Mouse (Mus musculus): ENCODE data around the gene Polr3f. TPM values are rescaled to one million over a fixed set of nuclear protein-coding genes. Genes with fewer than 3 reads are reported as not detected.

Gene Polr3f
- 1 to 10 TPM; 8.8 to 9.4 TPM for total RNA-seq (2021)
- long read RNA-seq, experiment 1, partial matches to known transcripts, result 0 of 2 reads
- long read RNA-seq, experiment 1, other reads (novel, unspliced or antisense), result 2 of 2 reads
- long read RNA-seq, experiment 2, full-length matches to known transcripts, result 2 of 2 reads
- long read RNA-seq, experiment 2, partial matches to known transcripts, result 0 of 2 reads
- long read RNA-seq, experiment 2, other reads (novel, unspliced or antisense), result 0 of 2 reads

DNA sequence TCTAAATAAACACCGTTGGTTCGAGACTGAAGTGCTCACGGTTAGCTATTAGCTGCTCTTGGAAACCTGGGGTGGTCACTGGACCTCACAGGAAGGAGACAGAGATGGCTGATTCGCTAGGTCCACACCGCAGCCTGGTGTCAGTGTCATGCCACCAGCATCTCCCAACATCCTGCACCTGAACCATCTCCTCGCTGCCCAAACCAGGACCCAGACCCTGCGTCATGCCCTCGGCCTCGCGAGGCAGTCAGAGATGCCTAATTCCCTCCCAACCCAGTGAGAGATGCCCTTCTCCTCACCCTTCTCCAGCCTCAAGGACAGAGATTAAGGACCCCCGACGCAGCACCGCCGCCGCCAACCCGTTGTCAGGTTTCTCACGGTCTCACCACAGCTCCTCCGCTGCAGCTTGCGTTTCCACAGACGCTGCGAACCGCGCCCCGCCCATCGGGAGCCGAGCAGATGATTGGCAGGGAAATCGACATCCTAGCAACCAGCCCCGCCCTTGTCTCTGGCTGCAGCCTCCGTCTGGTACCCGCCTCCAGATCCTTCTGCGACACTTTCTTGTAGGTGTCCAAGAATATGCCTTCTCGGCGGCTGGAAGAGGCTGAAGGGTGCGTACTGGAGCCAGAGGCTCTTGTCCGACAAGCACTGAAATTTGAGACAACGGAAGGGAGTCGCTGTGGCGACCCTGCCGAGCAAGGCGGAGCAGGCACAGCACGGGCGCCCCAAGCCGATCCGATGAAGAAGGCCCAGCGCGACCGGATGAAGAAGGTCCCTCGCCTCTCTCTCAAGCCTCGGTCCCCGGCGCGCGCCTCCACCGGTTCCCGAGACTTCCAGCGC lies at the start of gene Polr3f, which contains the start of gene Dzank1:
Gene Polr3f, plus strand, starts transcription at position 738 of the 840 bp plus-strand sequence.
Gene Dzank1, minus strand, starts transcription at position 434 of the 840 bp plus-strand sequence.
- peak; percentile 95 for DNase-seq

GRCm38 (mm10) chr2:144479421-144479820 lies 48.1 kb upstream of the Polr3f start:
- no peak for DNase-seq

- no peak for DNase-seq
Measured at GRCm38 (mm10) chr2:144484084-144484483, 43.4 kb upstream of the Polr3f start.

- no peak for DNase-seq
Measured at GRCm38 (mm10) chr2:144485439-144485838, 42.1 kb upstream of the Polr3f start.

GRCm38 (mm10) chr2:144487476-144487875 lies 40.0 kb upstream of the Polr3f start:
- DNase-seq, result peak; percentile 15

DNA sequence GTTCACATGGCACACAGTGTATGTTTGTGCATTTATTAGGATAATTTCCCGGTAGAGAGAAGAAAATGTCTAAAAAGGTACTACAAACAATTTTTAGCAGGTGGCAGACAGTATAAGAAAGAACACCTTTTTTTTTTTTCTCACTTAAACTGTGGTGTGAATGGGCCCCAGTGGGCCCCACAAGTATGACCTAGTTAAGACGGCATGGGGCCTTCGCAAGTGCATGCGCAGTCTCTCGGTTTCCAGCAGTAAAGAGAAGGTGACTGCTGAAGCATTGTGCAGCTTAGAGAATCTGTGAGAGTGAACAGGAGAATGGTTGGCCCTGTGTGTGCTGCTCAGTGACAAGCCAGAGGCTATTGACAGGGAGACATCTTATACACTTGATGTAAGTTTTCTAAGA lies 38.2 kb upstream of the Polr3f start:
- DNase-seq, result no peak

GRCm38 (mm10) chr2:144502134-144502533 lies 25.4 kb upstream of the Polr3f start:
- no peak for DNase-seq

GRCm38 (mm10) chr2:144514619-144515018 lies 12.9 kb upstream of the Polr3f start:
- DNase-seq, result no peak

DNA sequence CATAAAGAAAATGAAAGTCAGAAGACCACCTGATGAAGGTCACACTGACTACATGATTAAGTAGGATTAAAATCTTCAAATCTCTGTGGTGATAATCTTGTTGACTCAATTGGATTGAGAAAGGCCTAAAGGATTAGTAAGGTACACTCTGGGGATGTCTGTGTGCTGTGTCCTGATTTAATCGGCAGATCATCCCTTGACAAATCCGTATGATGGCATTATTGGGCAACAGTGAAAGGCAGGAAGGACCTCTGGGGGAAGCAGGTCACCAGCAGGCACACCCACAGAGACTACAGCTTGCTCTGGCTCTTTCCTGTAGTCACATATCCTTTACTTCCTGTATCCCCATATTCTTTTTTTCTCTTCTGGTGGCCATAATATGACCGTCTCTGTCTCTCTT lies 7.7 kb upstream of the Polr3f start:
- no peak for DNase-seq

DNA sequence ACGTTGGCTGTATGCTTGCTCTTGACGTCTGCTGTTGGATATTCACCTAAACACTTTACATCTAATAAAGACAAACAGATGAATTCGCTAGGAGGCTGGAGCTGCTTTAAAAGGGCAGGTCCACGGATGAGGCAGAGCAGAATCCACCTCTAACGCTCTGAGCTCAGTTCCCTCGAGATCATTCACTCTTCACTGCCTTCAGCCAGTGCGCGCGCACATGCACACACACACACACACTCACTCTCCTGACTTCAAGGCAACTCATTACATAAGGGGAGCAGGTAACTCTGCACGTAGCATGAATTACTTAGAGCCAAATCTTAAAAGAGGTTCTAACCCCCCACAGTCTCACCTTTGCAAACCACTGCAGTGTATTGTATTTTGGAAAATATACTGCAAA lies 1.7 kb upstream of the Polr3f start:
- no peak for DNase-seq

DNA sequence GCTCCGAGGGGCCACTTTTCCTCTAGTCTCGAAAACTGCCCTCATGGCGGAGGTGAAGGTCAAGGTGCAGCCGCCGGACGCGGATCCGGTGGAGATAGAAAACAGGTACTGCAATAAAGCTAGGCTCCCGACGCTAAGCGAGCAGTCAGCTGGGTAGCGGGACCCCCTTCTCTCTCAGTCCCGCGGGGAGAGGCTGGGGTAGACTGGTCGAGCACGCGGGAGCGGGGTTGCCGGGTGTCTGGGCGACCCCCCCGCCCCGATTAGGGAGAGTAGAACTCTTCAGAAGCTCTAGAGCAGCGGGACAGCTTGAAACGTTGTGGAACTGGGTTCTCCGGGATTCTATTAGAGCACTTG lies 280 bp downstream of the Polr3f start:
- DNase-seq, result no peak

DNA sequence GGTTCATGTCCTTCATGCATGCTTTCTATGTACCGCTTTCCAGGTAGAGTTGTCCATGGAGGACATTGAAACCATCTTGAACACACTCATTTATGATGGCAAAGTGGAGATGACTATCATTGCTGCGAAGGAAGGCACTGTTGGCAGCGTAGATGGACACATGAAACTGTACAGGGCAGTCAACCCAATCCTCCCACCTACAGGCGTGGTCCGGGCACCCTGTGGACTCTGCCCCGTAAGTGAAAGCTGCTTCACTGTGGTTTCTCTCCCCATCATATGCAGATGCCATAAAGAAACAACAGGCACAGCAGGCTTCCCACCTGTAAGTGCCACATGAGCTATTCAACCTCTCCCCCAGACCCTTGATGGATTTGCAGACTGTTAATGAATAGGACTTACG lies 9.6 kb downstream of the Polr3f start:
- DNase-seq, result no peak

DNA sequence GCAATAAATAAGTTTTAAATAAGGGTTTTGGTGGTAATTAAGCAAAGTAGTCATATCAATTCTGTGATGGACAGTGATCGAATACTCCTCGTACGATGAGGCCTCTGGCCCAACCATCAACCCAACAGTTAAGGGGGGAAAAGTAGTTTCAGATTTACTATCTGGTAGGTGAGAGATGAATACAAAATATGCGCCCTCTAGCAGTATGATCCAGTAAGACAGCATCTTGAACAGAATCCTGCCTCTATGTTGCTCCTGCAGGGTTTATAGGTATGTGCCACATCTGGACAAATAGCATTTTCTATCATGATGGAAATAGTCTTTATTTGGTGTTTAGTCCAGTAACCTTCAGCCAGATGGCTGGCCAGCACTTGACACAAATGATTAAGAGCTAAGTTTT lies 13.7 kb downstream of the Polr3f start:
- DNase-seq, result no peak

DNA sequence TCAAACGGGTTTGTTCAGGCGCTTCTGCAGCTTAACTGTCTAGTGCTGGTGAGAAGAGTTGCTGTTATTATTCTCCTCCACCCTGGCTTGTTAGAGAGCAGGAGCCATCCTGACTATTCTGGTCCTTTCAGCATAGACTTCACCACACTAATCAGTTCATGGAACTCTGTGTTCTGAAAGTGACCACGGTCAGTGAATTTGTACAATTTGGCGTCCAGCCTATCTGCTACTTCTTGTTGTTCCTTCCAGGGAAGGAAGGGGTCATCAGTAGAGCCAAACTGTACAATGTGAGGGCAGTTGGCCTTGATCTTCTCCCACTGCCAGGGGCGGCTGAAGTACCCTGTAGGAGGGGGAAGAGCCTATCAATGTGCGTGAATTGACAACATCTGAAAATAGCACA lies 16.2 kb downstream of the Polr3f start:
- no peak for DNase-seq

DNA sequence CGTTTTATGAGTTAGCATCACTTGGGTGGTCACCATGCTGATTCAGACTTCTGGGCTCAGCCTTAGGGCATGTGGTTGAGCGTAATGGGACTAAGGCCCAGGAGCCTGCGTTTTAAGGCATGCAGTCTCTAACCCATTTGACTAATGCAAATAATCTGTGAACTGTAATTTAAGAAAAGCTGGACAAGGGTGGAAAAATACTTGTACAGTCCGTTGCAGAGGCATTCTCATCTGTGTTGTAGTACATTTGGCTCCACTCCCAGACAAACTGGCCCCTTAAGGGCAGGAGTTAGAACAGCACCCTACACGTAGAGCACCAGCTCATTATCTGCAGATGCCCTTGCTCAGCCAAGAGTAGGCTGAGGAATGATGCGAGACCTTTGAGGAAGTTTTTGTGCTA lies 17.1 kb downstream of the Polr3f start:
- DNase-seq, result no peak

DNA sequence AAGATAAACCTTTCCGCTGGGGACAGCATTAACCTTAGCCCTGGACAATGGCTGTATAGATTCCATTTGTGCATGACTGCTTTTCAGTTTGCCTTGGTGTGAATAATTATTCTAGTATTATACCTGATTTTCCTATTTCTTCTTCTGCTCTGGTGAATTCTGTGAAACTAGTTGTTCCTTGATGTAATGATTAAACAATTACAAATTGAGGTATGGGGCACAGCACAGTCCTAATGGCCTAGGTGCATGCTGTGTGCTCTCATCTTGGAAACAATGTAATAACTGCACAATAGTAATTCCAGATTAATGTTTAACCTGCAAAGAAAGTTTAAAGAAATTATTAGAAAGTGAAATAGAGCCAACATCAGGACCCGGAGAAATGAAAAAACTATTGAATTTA lies 17.5 kb downstream of the Polr3f start:
- DNase-seq, result no peak

GRCm38 (mm10) chr2:144545481-144545880 lies 18.0 kb downstream of the Polr3f start:
- no peak for DNase-seq

DNA sequence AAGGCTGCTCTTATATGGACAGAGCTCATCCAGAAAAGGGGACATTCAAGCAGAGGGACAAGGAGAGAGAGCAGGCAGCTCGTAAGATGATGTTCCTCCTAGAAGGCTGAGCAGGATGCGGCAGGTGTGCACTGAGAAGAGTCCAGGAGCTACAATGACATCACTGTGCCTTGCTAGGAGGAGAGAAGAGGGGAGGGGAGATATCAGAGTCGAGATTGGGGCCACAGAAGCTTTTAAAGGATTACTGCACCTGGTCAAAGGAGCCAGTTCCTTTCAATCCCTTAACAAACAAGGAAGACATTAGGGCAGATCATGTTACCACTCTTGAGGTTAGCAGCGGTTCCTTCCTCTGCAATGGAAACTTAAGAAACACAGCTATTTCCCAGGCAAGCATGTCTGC lies 20.0 kb downstream of the Polr3f start:
- DNase-seq, result no peak

- peak; percentile 42 for DNase-seq
Measured at GRCm38 (mm10) chr2:144550529-144550928, 23.0 kb downstream of the Polr3f start, which contains the start of gene Rbbp9. Gene Rbbp9 (minus strand): TSS chr2:144550869.

GRCm38 (mm10) chr2:144553905-144554304 lies 26.4 kb downstream of the Polr3f start:
- no peak for DNase-seq

GRCm38 (mm10) chr2:144555286-144555819 lies 27.8 kb downstream of the Polr3f start:
- no peak for DNase-seq

DNA sequence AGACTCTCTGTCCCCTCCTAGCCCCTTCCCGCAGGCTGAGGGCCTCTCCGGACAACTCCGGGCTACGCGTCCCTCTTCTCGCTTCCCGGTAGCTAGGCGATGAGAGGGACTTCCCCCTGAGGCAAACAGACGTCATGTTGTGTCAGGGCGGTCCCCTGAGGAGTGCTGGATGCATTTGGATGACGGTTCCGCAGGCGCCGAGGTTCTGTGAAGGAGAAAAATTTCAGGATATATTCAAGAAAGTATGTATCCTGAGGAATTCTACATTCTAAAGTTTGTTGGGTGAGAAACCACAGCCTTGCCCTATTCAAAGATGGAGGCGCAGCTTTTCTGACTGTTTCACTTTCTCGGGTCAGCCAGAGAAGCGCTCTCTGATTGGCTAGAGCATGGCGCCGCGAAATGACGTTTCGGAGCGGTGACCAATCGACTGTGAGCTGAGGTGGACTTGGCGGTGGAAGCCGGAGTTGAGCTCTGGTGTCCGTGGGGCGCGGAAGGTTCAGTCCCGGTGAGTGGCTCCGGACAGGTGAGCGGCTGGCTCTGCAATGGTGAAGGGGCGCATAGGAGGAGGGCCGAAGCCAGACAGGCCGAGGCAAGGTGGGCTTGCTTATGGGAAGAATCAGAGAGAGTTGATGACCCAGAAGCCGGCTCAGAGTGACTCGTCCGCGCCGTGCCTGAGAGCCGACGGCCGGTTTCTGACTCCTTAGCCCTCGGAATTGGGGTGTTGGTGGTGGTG lies 28.5 kb downstream of the Polr3f start, which contains the start of gene Sec23b:
Gene Sec23b, plus strand, starts transcription at position 410 of the 733 bp plus-strand sequence.
- peak; percentile 96 for DNase-seq

- DNase-seq, result no peak
Measured at GRCm38 (mm10) chr2:144588723-144589122, 61.2 kb downstream of the Polr3f start.

Data from gastrocnemius, postnatal 25 days (tissue).